Mouse (Mus musculus) hindbrain, embryonic 13.5 days (tissue): ENCODE measurements around the gene Hivep3. TPM values are rescaled to one million over a fixed set of nuclear protein-coding genes. Genes with fewer than 3 reads are reported as not detected.

Source experiments
- ATAC-seq: fragments of 200-750 bp; cut with Nextera tagmentation; 2 replicates; pipeline ENCODE4 v1.8.0; 2017; ENCODE audit warnings: moderate TSS enrichment; ENCODE audit not compliant: low FRiP score
- H3K27ac ChIP-seq: fragments of 300-500 bp; sonication (generic); 2 replicates; pipeline ENCODE4 v1.5.1; 2015; ENCODE audit warnings: inconsistent platforms, mild to moderate bottlenecking, moderate library complexity
- H3K27me3 ChIP-seq: fragments of 300-500 bp; sonication (generic); 2 replicates; pipeline ENCODE4 v1.6.1; 2015; ENCODE audit warnings: mild to moderate bottlenecking, inconsistent platforms
- H3K36me3 ChIP-seq: fragments of 300-500 bp; sonication (generic); 2 replicates; pipeline ENCODE4 v1.6.1; 2015; ENCODE audit warnings: mild to moderate bottlenecking, inconsistent platforms
- H3K4me1 ChIP-seq: fragments of 300-500 bp; sonication (generic); replicated peaks from 2 replicates; pipeline ENCODE4 v1.6.1; 2015; ENCODE audit warnings: inconsistent platforms
- H3K4me2 ChIP-seq: fragments of 300-500 bp; sonication (generic); 2 replicates; pipeline ENCODE4 v1.6.1; 2015; ENCODE audit warnings: inconsistent platforms, mild to moderate bottlenecking, moderate library complexity
- H3K4me3 ChIP-seq: fragments of 300-500 bp; sonication (generic); 2 replicates; pipeline ENCODE4 v1.5.1; 2015; ENCODE audit warnings: mild to moderate bottlenecking, inconsistent platforms
- H3K9ac ChIP-seq: fragments of 300-500 bp; sonication (generic); 2 replicates; pipeline ENCODE4 v1.6.1; 2015; ENCODE audit warnings: mild to moderate bottlenecking, inconsistent platforms
- H3K9me3 ChIP-seq: fragments of 300-500 bp; sonication (generic); 2 replicates; pipeline ENCODE4 v1.6.1; 2016; ENCODE audit warnings: inconsistent platforms
- WGBS: fragments of 180-500 bp; shearing (Covaris S2); methylation state at CpG from one replicate; pipeline ENCODE4 v1.1.7; 2015; 5-methylcytosine and 5-hydroxymethylcytosine counted together
- polyA plus RNA-seq: library from polyadenylated mRNA; unstranded; fragments of >200 nt; fragmentation: Nextera tagmentation; extraction: Ambion mirVana; gene quantifications from 2 replicates; pipeline ENCODE4 v1.2.1, GENCODE M21; 2015

Gene Hivep3
- polyA plus RNA-seq, 1 experiment from 2014 or later = 12.8 TPM

GRCm38 (mm10) chr4:120101186-120101585 is 367.6 kb downstream of the Hivep3 start:
- Histone ChIP-seq H3K9me3 (peaks cover 17% of the 10 kb centered on the region), H3K27ac (no peak overlapping the region), H3K27me3 (no peaks in the 10 kb centered on the region), H3K4me2 (no peak overlapping the region), H3K9ac (no peak overlapping the region), H3K36me3 (peaks cover 32% of the 10 kb centered on the region), H3K4me3 (no peak overlapping the region), H3K4me1 (no peaks in the 10 kb centered on the region)
- ATAC-seq = no peak

DNA sequence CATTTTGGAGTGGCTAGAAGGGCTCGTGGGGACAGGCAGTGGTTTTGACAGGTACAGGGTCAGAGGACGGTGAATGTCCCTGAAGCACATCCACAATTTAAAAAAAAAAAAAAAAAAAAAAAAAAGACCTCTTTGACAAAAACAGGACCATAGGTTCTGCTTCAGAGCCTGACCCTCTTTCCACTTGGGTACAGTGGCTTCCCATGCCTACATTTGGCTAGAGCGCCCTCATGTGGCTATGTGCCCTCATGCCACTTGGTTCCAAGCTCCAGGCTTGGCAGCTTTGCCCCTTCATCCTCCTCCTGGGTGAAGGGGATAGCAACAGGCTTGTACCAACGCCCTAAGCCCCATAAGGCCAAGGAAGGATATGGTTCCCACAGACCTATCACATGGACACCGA is 371.0 kb downstream of the Hivep3 start:
- 55% methylated on average over 5 of the region's 5 CpGs for WGBS
- Histone ChIP-seq H3K4me3 (no peak overlapping the region), H3K27ac (no peak overlapping the region), H3K27me3 (no peaks in the 10 kb centered on the region), H3K9me3 (no peaks in the 10 kb centered on the region), H3K9ac (no peak overlapping the region), H3K4me2 (no peak overlapping the region), H3K4me1 (no peaks in the 10 kb centered on the region), H3K36me3 (no peaks in the 10 kb centered on the region)
- ATAC-seq = no peak

DNA sequence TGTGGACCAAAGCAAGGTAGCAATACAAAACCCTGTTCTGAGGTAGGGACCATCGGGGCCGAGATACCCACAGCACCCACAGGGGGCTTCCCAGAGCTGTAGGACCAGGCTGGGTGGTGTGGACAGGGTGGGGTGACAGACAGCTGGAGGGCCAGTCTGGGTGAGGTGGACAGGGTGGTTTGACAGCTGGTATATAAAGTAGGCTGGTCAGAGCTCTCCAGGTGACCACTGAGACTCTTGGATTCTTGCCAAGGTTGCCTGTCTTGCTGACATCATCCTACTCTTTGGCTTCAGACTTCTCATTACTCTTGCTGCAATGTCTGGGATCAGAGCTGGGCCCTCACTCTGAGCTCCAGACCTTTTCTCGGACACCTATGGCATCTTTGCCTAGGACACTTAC is 372.8 kb downstream of the Hivep3 start:
- H3K4me1 ChIP-seq = no peaks in the 10 kb centered on the region
- 92% methylated on average over 3 of the region's 3 CpGs for WGBS
- ATAC-seq = no peak
- no peak overlapping the region for H3K4me3 ChIP-seq
- H3K9ac ChIP-seq = no peak overlapping the region
- no peak overlapping the region for H3K4me2 ChIP-seq
- H3K36me3 ChIP-seq = no peaks in the 10 kb centered on the region
- no peaks in the 10 kb centered on the region for H3K27me3 ChIP-seq
- H3K27ac ChIP-seq = no peak overlapping the region
- no peaks in the 10 kb centered on the region for H3K9me3 ChIP-seq

GRCm38 (mm10) chr4:120107787-120108186 is 374.2 kb downstream of the Hivep3 start:
- Histone ChIP-seq H3K4me1 (no peaks in the 10 kb centered on the region), H3K36me3 (no peaks in the 10 kb centered on the region), H3K4me3 (no peak overlapping the region), H3K9ac (no peak overlapping the region), H3K27me3 (no peaks in the 10 kb centered on the region), H3K27ac (no peak overlapping the region), H3K9me3 (no peaks in the 10 kb centered on the region), H3K4me2 (no peak overlapping the region)
- WGBS = 77% methylated on average over 8 of the region's 8 CpGs
- ATAC-seq = no peak

- 91% methylated on average over 3 of the region's 3 CpGs for WGBS
These were observed 381.9 kb downstream of the Hivep3 start for GRCm38 (mm10) chr4:120115516-120115915.

GRCm38 (mm10) chr4:120116312-120116711 is 382.7 kb downstream of the Hivep3 start:
- Histone ChIP-seq H3K9ac (no peak overlapping the region), H3K27ac (no peak overlapping the region), H3K36me3 (no peaks in the 10 kb centered on the region), H3K27me3 (0 out of 2 replicates have a peak, but pooled peaks cover 3% of the 10 kb centered on the region), H3K4me1 (no peaks in the 10 kb centered on the region), H3K9me3 (peaks cover 6% of the 10 kb centered on the region; the same call in 1 of the 2 replicates), H3K4me3 (no peak overlapping the region), H3K4me2 (no peak overlapping the region)
- ATAC-seq = no peak
- WGBS = 90% methylated on average over 1 of the region's 1 CpGs

More at GRCm38 (mm10) chr4:120115516-120115915, 381.9 kb downstream of the Hivep3 start:
- peaks cover 6% of the 10 kb centered on the region; the same call in 1 of the 2 replicates for H3K9me3 ChIP-seq
- no peak for ATAC-seq
- H3K36me3 ChIP-seq = no peaks in the 10 kb centered on the region
- H3K4me3 ChIP-seq = no peak overlapping the region
- no peaks in the 10 kb centered on the region for H3K4me1 ChIP-seq
- no peak overlapping the region for H3K27ac ChIP-seq
- H3K9ac ChIP-seq = no peak overlapping the region
- H3K27me3 ChIP-seq = 0 out of 2 replicates have a peak, but pooled peaks cover 3% of the 10 kb centered on the region
- H3K4me2 ChIP-seq = no peak overlapping the region

DNA sequence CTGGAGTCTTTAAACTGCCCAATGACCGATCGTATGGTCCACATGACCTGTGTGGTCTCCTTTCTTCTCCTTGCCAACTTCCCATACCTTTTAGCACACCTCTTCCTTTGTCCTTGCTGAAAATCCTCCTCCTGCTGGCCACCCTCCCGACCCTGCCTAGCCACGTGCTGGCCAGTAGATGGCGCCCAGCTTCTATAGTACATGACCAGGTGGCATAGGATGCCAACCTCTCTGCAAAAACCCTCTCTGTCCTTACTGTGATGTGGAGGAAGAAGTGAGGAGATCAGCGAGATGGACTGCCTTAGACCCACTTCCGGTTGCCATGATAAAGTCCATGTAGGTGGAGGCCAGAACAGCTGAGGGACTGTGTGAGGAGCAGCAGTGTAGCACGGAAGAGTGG is 386.7 kb downstream of the Hivep3 start:
- WGBS = 40% methylated on average over 8 of the region's 8 CpGs
- Histone ChIP-seq H3K4me2 (no peak overlapping the region), H3K27ac (no peak overlapping the region), H3K36me3 (no peaks in the 10 kb centered on the region), H3K4me3 (no peak overlapping the region), H3K27me3 (no peaks in the 10 kb centered on the region), H3K4me1 (no peaks in the 10 kb centered on the region), H3K9me3 (peaks cover 6% of the 10 kb centered on the region; the same call in 1 of the 2 replicates), H3K9ac (no peak overlapping the region)
- ATAC-seq = peak; percentile 49; the same call in 1 of the 2 replicates

DNA sequence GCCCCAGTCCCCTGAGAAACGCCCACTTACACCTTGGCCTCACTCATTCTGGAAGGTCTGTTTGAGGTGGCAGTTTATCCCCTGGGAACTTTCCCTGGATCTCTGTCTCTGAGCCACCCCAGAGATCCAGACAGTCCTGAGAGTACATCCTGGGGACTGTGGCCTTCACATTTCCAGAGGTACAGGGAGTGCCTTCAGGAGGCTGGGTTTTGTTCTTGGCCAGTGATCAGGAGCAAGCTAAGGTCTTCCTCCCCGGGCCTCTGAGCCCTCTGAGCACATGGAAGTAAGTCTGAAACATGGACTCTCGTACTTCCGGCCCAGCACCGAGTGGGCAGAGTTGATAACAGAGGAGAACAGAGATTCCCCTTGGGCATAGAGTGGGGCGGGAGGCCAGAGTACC is 391.1 kb downstream of the Hivep3 start:
- ATAC-seq = no peak
- 89% methylated on average over 6 of the region's 6 CpGs for WGBS
- H3K27me3 ChIP-seq = no peaks in the 10 kb centered on the region

DNA sequence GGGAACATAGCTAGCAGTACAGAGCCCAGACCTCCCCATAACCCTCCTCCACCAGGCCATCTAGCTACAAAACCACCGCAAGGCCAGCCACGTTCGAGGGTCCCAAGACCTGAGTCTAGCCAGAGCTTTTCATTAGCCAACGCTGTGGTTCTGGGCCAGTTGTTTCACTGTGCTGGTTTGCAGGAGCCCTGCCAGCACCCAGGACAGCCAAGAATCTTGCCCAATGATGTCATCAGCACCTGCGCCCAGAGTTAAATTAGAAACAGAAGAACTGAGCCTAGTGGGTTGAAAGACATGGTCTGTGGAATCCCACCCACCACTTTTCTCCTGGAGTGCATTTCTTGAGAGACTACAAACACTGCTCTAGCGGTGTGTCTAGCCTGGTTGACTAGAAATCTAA is 392.5 kb downstream of the Hivep3 start:
- no peak overlapping the region for H3K4me2 ChIP-seq
- H3K4me3 ChIP-seq = no peak overlapping the region
- H3K9me3 ChIP-seq = no peaks in the 10 kb centered on the region
- WGBS = 94% methylated on average over 6 of the region's 6 CpGs
- peaks cover 3% of the 10 kb centered on the region; the same call in 1 of the 2 replicates for H3K4me1 ChIP-seq
- H3K27me3 ChIP-seq = 0 out of 2 replicates have a peak, but pooled peaks cover 3% of the 10 kb centered on the region
- H3K9ac ChIP-seq = no peak overlapping the region
- no peaks in the 10 kb centered on the region for H3K36me3 ChIP-seq
- no peak overlapping the region for H3K27ac ChIP-seq
- ATAC-seq = no peak

More for the DNA sequence above, 391.1 kb downstream of the Hivep3 start:
- Histone ChIP-seq H3K9ac (no peak overlapping the region), H3K4me1 (no peaks in the 10 kb centered on the region), H3K36me3 (no peaks in the 10 kb centered on the region), H3K4me3 (no peak overlapping the region), H3K9me3 (no peaks in the 10 kb centered on the region), H3K4me2 (no peak overlapping the region), H3K27ac (no peak overlapping the region)

DNA sequence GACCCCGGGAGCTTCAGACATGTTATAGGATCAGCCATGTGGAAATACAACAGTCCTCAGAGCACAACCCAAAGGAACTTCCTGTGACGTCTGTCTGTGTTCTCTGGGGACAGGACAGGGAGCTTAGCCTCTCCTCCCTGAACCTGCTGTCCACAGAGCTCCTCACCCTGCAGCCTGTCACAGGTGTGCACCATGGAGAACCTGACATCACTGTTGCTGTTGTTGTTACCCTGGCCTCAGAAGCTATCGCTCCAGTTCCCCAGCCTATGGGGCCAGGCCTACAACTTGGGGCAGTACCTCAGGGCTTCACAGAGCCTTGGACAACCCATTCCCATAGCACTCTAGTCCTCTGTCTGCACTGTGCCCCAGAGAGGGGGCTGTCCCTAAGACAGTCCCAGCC is 393.7 kb downstream of the Hivep3 start:
- Histone ChIP-seq H3K4me1 (peaks cover 16% of the 10 kb centered on the region), H3K9ac (0 out of 2 replicates have a peak overlapping the region, but pooled peaks have one; percentile 15), H3K27me3 (0 out of 2 replicates have a peak, but pooled peaks cover 4% of the 10 kb centered on the region), H3K4me2 (no peak overlapping the region), H3K36me3 (0 out of 2 replicates have a peak, but pooled peaks cover 2% of the 10 kb centered on the region), H3K9me3 (no peaks in the 10 kb centered on the region), H3K4me3 (no peak overlapping the region), H3K27ac (no peak overlapping the region)
- ATAC-seq = no peak
- WGBS = 73% methylated on average over 3 of the region's 3 CpGs

GRCm38 (mm10) chr4:120128033-120128432 is 394.4 kb downstream of the Hivep3 start:
- ATAC-seq = no peak
- no peak overlapping the region for H3K27ac ChIP-seq
- no peak overlapping the region for H3K4me2 ChIP-seq
- H3K36me3 ChIP-seq = 0 out of 2 replicates have a peak, but pooled peaks cover 5% of the 10 kb centered on the region
- 80% methylated on average over 4 of the region's 4 CpGs for WGBS
- H3K4me1 ChIP-seq = peaks cover 16% of the 10 kb centered on the region
- no peak overlapping the region for H3K9ac ChIP-seq
- no peak overlapping the region for H3K4me3 ChIP-seq
- no peaks in the 10 kb centered on the region for H3K9me3 ChIP-seq
- H3K27me3 ChIP-seq = 0 out of 2 replicates have a peak, but pooled peaks cover 5% of the 10 kb centered on the region

DNA sequence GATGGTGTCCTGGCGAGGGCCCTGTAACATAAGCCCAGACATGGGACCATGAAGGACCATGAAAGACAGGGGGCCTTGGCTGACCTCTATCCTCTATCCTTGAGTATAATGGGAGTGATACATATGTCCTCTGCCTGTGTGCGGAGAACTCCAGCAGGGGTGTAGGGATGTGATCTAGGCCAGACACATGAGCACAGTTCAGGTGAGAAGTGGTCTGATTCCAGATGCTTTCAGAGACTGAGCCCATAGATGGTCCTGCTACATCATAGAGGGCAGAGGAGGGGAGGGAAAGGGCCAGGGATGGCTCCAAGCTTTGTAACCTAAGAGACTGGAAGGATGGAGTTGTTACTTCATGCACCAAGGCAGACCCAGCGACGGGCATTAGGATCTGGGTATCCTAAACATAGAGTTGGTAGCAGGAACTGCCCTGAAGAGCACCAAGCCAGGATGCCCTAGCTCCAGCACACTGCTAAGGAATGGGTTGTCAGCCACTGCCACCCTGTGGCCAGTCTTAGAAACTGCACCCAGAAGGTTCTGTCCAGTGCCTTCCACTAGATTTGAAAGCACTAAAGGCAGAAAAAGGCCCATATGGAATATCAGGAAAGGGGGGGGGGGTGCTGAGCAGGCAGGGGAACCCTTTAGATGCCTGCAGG is 395.8 kb downstream of the Hivep3 start:
- WGBS = 47% methylated on average over 4 of the region's 4 CpGs

DNA sequence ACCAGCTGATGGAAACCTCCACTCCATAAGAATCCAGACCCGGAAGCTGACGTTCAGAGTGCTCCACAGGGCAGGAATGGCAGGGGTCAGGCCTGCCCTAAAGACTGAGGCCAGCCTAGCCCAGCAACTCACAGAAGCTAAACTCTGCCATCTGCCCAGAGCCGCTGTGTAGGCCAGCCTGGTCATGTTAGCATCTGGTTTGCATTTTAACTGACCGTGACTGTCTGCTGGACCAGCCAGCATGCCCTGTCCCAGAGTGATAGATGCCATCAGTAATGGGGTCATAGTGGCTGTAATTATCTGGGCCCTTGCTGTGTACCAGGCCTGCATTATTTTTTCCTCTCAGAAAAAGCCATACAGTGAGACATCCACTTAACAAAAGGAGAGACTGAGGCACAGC is 397.3 kb downstream of the Hivep3 start:
- 55% methylated on average over 4 of the region's 4 CpGs for WGBS
- no peak overlapping the region for H3K27ac ChIP-seq

More for the DNA sequence above, 395.8 kb downstream of the Hivep3 start:
- H3K9ac ChIP-seq = no peak overlapping the region
- 0 out of 2 replicates have a peak, but pooled peaks cover 8% of the 10 kb centered on the region for H3K36me3 ChIP-seq
- H3K9me3 ChIP-seq = no peaks in the 10 kb centered on the region
- H3K27me3 ChIP-seq = 0 out of 2 replicates have a peak, but pooled peaks cover 5% of the 10 kb centered on the region
- H3K27ac ChIP-seq = no peak overlapping the region
- H3K4me1 ChIP-seq = peaks cover 20% of the 10 kb centered on the region
- no peak overlapping the region for H3K4me3 ChIP-seq
- H3K4me2 ChIP-seq = no peak overlapping the region
- ATAC-seq = peak; percentile 70

More for the DNA sequence above, 397.3 kb downstream of the Hivep3 start:
- ATAC-seq = no peak
- no peak overlapping the region for H3K4me2 ChIP-seq
- H3K27me3 ChIP-seq = 0 out of 2 replicates have a peak, but pooled peaks cover 5% of the 10 kb centered on the region
- H3K9ac ChIP-seq = peak overlapping the region; percentile 26; the same call in 1 of the 2 replicates
- H3K36me3 ChIP-seq = 0 out of 2 replicates have a peak, but pooled peaks cover 8% of the 10 kb centered on the region
- H3K9me3 ChIP-seq = no peaks in the 10 kb centered on the region
- H3K4me3 ChIP-seq = no peak overlapping the region
- peaks cover 20% of the 10 kb centered on the region for H3K4me1 ChIP-seq
